Comparison of ENCODE assay signal across 10 mouse cellular contexts in genomic region chr14:58113180-58113579, GRCm38 (mm10). TPM values are rescaled to one million over a fixed set of nuclear protein-coding genes. Genes with fewer than 3 reads are reported as not detected.
DNase-seq lines count a peak whose midpoint lies in the region; ATAC-seq and TF ChIP-seq lines count a peak whose summit lies in the region.
"Had no signal": no experiment of that assay in that cellular context is flagged by ENCODE, and none has a peak within 500 bp of the region (broad histone marks: within the 10 kb centered on the region; RNA-seq: fewer than 3 reads in every experiment).

No protein-coding gene starts in this region.

- no peak for ATAC-seq in heart, embryonic 12.5 days (ENCODE audit: insufficient number of reproducible peaks, low FRiP score)
- no peak for ATAC-seq in granulocyte monocyte progenitor cell, adult 5-6 weeks (replicated peaks; ENCODE audit: poor library complexity, severe bottlenecking)

- H3K36me3 ChIP-seq in heart, embryonic 12.5 days = peaks cover 3% of the 10 kb centered on the region; the same call in 1 of the 2 replicates
- H3K36me3 ChIP-seq in heart, adult 2 months (ENCODE audit: control insufficient read depth, insufficient read depth, low read length) = no peaks in the 10 kb centered on the region
- H3K36me3 ChIP-seq: embryonic facial prominence, embryonic 12.5 days had no signal

- no peaks in the 10 kb centered on the region for H3K27me3 ChIP-seq in heart, embryonic 12.5 days (replicated peaks)
- no peaks in the 10 kb centered on the region for H3K27me3 ChIP-seq in heart, adult 2 months (ENCODE audit: control insufficient read depth, insufficient read depth, low read length)
- H3K27me3 ChIP-seq: embryonic facial prominence, embryonic 12.5 days; megakaryocyte, embryonic 14.5 days had no signal

- no peak for DNase-seq in heart, adult 2 months
- DNase-seq in ovary, postnatal 36 days (ENCODE audit: low spot score) = peak; percentile 14
- DNase-seq in ovary, postnatal 14 days (ENCODE audit: low spot score) = no peak
- peak; percentile 43 to 46 for DNase-seq in cerebellum, postnatal 36 days
- DNase-seq in kidney, postnatal 4 days = peak; percentile 25 to 29
- no peak for DNase-seq in gastrocnemius, adult 2 months

- 49% methylated on average over 6 of the region's 6 CpGs for WGBS in heart, embryonic 12.5 days
- 36% methylated on average over 6 of the region's 6 CpGs for WGBS in heart, adult 2 months

- intact Hi-C loops in heart, adult 2 months (cut with DNase I) = no loop called here
- intact Hi-C loops in gastrocnemius, adult 2 months (cut with DNase I) = no loop called here

- H3K4me1 ChIP-seq in heart, embryonic 12.5 days (replicated peaks) = peaks cover 7% of the 10 kb centered on the region
- no peaks in the 10 kb centered on the region for H3K4me1 ChIP-seq in heart, adult 2 months (ENCODE audit: control insufficient read depth, insufficient read depth, low read length)
- H3K4me1 ChIP-seq: embryonic facial prominence, embryonic 12.5 days; megakaryocyte, embryonic 14.5 days had no signal

- no peak overlapping the region for H3K4me3 ChIP-seq in heart, embryonic 12.5 days
- no peak overlapping the region for H3K4me3 ChIP-seq in heart, adult 2 months
- H3K4me3 ChIP-seq in gastrocnemius, adult 2 months = no peak overlapping the region
- H3K4me3 ChIP-seq: embryonic facial prominence, embryonic 12.5 days; megakaryocyte, embryonic 14.5 days had no signal

- peak overlapping the region; percentile 47 for H3K4me2 ChIP-seq in heart, embryonic 12.5 days
- H3K4me2 ChIP-seq: embryonic facial prominence, embryonic 12.5 days had no signal

- H3K27ac ChIP-seq in heart, embryonic 12.5 days (ENCODE audit: poor library complexity, severe bottlenecking) = no peak overlapping the region
- H3K27ac ChIP-seq in heart, adult 2 months = no peak overlapping the region
- no peak overlapping the region for H3K27ac ChIP-seq in gastrocnemius, adult 2 months
- H3K27ac ChIP-seq: embryonic facial prominence, embryonic 12.5 days had no signal

- H3K9ac ChIP-seq in heart, embryonic 12.5 days = no peak overlapping the region
- H3K9ac ChIP-seq in heart, adult 2 months (ENCODE audit: low read depth, low read length) = no peak overlapping the region
- H3K9ac ChIP-seq: embryonic facial prominence, embryonic 12.5 days had no signal

- no peaks in the 10 kb centered on the region for H3K79me2 ChIP-seq in heart, adult 2 months (replicated peaks; ENCODE audit: control insufficient read depth, insufficient read depth, low read length)

- TF ChIP-seq POLR2A in heart, adult 2 months (IDR thresholded peaks at IDR 0.05; ENCODE audit: insufficient read depth, low read depth, low read length) = no peak

- 0 out of 2 replicates have a peak, but pooled peaks cover 3% of the 10 kb centered on the region for H3K9me3 ChIP-seq in heart, embryonic 12.5 days (replicated peaks)
- H3K9me3 ChIP-seq: embryonic facial prominence, embryonic 12.5 days had no signal

- TF ChIP-seq EP300 in heart, adult 2 months (IDR thresholded peaks at IDR 0.05; ENCODE audit: insufficient read depth, low read depth, low read length) = no peak

- TF ChIP-seq CTCF in heart, adult 2 months (IDR thresholded peaks at IDR 0.05) = no peak
- TF ChIP-seq CTCF in gastrocnemius, adult 2 months (IDR thresholded peaks at IDR 0.05) = no peak

RNA-seq across cellular contexts. Expression of gene Fgf9, which starts 42.8 kb away (rescaled TPM):
- 8.5 and 10.3 TPM in 2 replicates for polyA plus RNA-seq in heart, embryonic 12.5 days (2016; fragmentation: Nextera tagmentation; extraction: Ambion mirVana)
- 10 to 100 TPM in 1 of 2 experiments, 1 to 10 TPM in 1; 7.6 to 11.1 TPM for total RNA-seq in heart, adult 2 months (2021)
- polyA plus RNA-seq in heart, adult 2 months (2012; rRNA removed) = 4.5 and 5.6 TPM in 2 replicates
- 1 to 10 TPM; 1.3 to 2.8 TPM for total RNA-seq in gastrocnemius, adult 2 months (2021)
- not detected in 2 replicates for total RNA-seq in granulocyte monocyte progenitor cell, adult 5-6 weeks (2014; fragmentation: Nextera tagmentation)
- not detected in 2 replicates for total RNA-seq in granulocyte monocyte progenitor cell, adult 5-6 weeks (2017)

Comparison
In these comparisons a context has a peak if more than half of its experiments do, and no peak if none do; other contexts are left out.
1. DNase-seq: peak in ovary, postnatal 36 days (single experiment), cerebellum, postnatal 36 days (2 of 2) and kidney, postnatal 4 days (2 of 2); none in heart, adult 2 months (0 of 2), ovary, postnatal 14 days (single experiment) and gastrocnemius, adult 2 months (single experiment).